Mouse (Mus musculus): ENCODE data around the gene Plxnb1.
"Not testable (repeated sequence)": the region's sequence is repeated elsewhere in the genome, so short reads cannot be mapped to it uniquely, and the experiment has no call there.

- TF ChIP-seq EP300 (IDR thresholded peaks at IDR 0.05), result not testable (repeated sequence)
- TF ChIP-seq CTCF (IDR thresholded peaks at IDR 0.05), result peak; percentile 50
These were observed 45.2 kb downstream of the Plxnb1 start for GRCm38 (mm10) chr9:109140414-109140813.
